8 mouse cellular contexts compared by ENCODE assay signal in genomic region chr12:76531986-76532925, GRCm38 (mm10). TPM values are rescaled to one million over a fixed set of nuclear protein-coding genes. Genes with fewer than 3 reads are reported as not detected.
A peak's percentile ranks its signal among the peaks of the same experiment; 100 is the strongest.
DNase-seq lines count a peak whose midpoint lies in the region; ATAC-seq and TF ChIP-seq lines count a peak whose summit lies in the region.

No protein-coding gene starts in this region.

- no peaks in the 10 kb centered on the region for H3K9me3 ChIP-seq in limb, embryonic 12.5 days
- H3K9me3 ChIP-seq in stomach, postnatal 0 days (ENCODE audit: control insufficient read depth, low read length): no peaks in the 10 kb centered on the region

- H3K4me3 ChIP-seq in testis, adult 2 months (ENCODE audit: control insufficient read depth, low read depth, low read length): peak overlapping the region; percentile 83
- peak overlapping the region; percentile 76 for H3K4me3 ChIP-seq in limb, embryonic 12.5 days (replicated peaks)
- H3K4me3 ChIP-seq in stomach, postnatal 0 days (ENCODE audit: low read depth, low read length): peak overlapping the region; percentile 90

- peak overlapping the region; percentile 94 for H3K4me2 ChIP-seq in limb, embryonic 12.5 days
- H3K4me2 ChIP-seq in stomach, postnatal 0 days (replicated peaks; ENCODE audit: low read depth): peak overlapping the region; percentile 95

- TF ChIP-seq POLR2A in testis, adult 2 months (IDR thresholded peaks at IDR 0.05; ENCODE audit: control insufficient read depth, low read depth, low read length): no peak

- H3K27me3 ChIP-seq in testis, adult 2 months (ENCODE audit: control insufficient read depth, insufficient read depth, low read length): no peaks in the 10 kb centered on the region
- peaks cover 23% of the 10 kb centered on the region; the same call in 1 of the 2 replicates for H3K27me3 ChIP-seq in limb, embryonic 12.5 days
- no peaks in the 10 kb centered on the region for H3K27me3 ChIP-seq in stomach, postnatal 0 days (ENCODE audit: control insufficient read depth, insufficient read depth, low read length)

- ATAC-seq in limb, embryonic 12.5 days (ENCODE audit: insufficient number of reproducible peaks, insufficient read depth, low FRiP score, low TSS enrichment, low read depth): no peak
- no peak for ATAC-seq in stomach, postnatal 0 days (ENCODE audit: low FRiP score, low TSS enrichment)
- ATAC-seq in cerebellum, adult (ENCODE audit: insufficient number of reproducible peaks, low FRiP score, low TSS enrichment): no peak

- no peak for TF ChIP-seq CTCF in testis, adult 2 months (IDR thresholded peaks at IDR 0.05; ENCODE audit: control insufficient read depth, insufficient read depth, insufficient replicate concordance, low read depth, low read length)
- TF ChIP-seq CTCF in stomach, postnatal 0 days (IDR thresholded peaks at IDR 0.05; ENCODE audit: low read depth): no peak

- no peak for DNase-seq in testis, postnatal 14 days (ENCODE audit: low spot score)
- DNase-seq in forelimb bud, embryonic 11.5 days (ENCODE audit: low read depth, low spot score): peak; percentile 67
- DNase-seq in stomach, postnatal 0 days (ENCODE audit: low spot score): peak; percentile 63
- no peak for DNase-seq in layer of hippocampus, adult 11-12 months (ENCODE audit: low spot score)
- DNase-seq in left cerebral cortex, postnatal 10 days (ENCODE audit: extremely low spot score in 1 of 2, low spot score in 2 of 2): no peak

- H3K4me1 ChIP-seq in testis, adult 2 months (ENCODE audit: control insufficient read depth, insufficient read depth, low read length): peaks cover 4% of the 10 kb centered on the region
- H3K4me1 ChIP-seq in limb, embryonic 12.5 days (replicated peaks): peaks cover 39% of the 10 kb centered on the region
- H3K4me1 ChIP-seq in stomach, postnatal 0 days (replicated peaks; ENCODE audit: control insufficient read depth, insufficient read depth): peaks cover 8% of the 10 kb centered on the region

- intact Hi-C loops in left cerebral cortex, postnatal 10 days (cut with DNase I): no loop called here

- under 1% methylated on average over 19 of the region's 19 CpGs for WGBS in limb, embryonic 12.5 days
- WGBS in stomach, postnatal 0 days: 19% methylated on average over 19 of the region's 19 CpGs

- H3K9ac ChIP-seq in limb, embryonic 12.5 days (replicated peaks): no peak overlapping the region
- peak overlapping the region; percentile 84 for H3K9ac ChIP-seq in stomach, postnatal 0 days (ENCODE audit: low read length)

- TF ChIP-seq EP300 in stomach, postnatal 0 days (optimal IDR thresholded peaks at IDR 0.05): no peak

- no peaks in the 10 kb centered on the region for H3K36me3 ChIP-seq in testis, adult 2 months (ENCODE audit: control insufficient read depth, insufficient read depth, low read length)
- H3K36me3 ChIP-seq in limb, embryonic 12.5 days: no peaks in the 10 kb centered on the region
- no peaks in the 10 kb centered on the region for H3K36me3 ChIP-seq in stomach, postnatal 0 days (ENCODE audit: control insufficient read depth, insufficient read depth, low read length)

- H3K27ac ChIP-seq in testis, adult 2 months (ENCODE audit: control insufficient read depth, insufficient read depth, low read depth, low read length): no peak overlapping the region
- H3K27ac ChIP-seq in limb, embryonic 12.5 days: no peak overlapping the region
- H3K27ac ChIP-seq in stomach, postnatal 0 days (replicated peaks): peak overlapping the region; percentile 94

RNA-seq across cellular contexts. Expression of gene Plekhg3, which starts 1.6 kb away (rescaled TPM):
- polyA plus RNA-seq in testis, adult 2 months (2012; rRNA removed): 2.2 and 2.7 TPM in 2 replicates
- 6.2 and 7.4 TPM in 2 replicates for polyA plus RNA-seq in limb, embryonic 12.5 days (2016; fragmentation: Nextera tagmentation; extraction: Ambion mirVana)
- 5.7 and 6.4 TPM in 2 replicates for polyA plus RNA-seq in stomach, postnatal 0 days (2015; fragmentation: Nextera tagmentation; extraction: Ambion mirVana)
- total RNA-seq in left cerebral cortex, postnatal 10 days (2021): 1 to 10 TPM; 3.8 to 4.8 TPM

Comparison
In these comparisons a context has a peak if more than half of its experiments do, and no peak if none do; other contexts are left out.
1. DNase-seq: peak in forelimb bud, embryonic 11.5 days (single experiment) and stomach, postnatal 0 days (single experiment); none in testis, postnatal 14 days (single experiment), layer of hippocampus, adult 11-12 months (single experiment) and left cerebral cortex, postnatal 10 days (0 of 2).
2. Peak in every context shown above with its lines, with median percentiles within 50 percentile points of each other: H3K4me3 ChIP-seq.